Mouse (Mus musculus): ENCODE measurements around the gene Tlk2. TPM values are rescaled to one million over a fixed set of nuclear protein-coding genes. Genes with fewer than 3 reads are reported as not detected.
A peak's percentile ranks its signal among the peaks of the same experiment; 100 is the strongest.

The Tlk2 gene
- total RNA-seq, 1 experiment from 2014 or later, result 94.6 TPM

DNA sequence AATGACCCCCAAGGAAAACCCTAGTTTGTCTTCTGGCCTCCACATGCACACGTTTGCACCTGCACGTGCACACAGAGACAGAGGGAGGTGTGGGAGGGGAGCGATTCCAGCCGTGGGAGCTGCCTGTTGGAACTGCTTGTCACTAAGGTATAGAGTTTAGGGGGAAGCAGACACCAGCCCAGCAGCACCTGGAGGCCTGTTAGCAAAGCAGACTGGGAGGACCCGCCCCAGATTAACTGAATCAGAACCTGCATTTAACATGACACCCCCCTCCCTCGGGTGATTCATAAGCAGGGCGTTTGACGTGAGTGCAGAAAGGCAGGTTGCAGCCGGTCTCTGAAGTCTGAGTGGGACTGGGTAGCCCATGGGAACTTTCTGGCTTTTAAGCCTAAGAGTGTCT, 151.4 kb downstream of the Tlk2 start:
- no peak for ATAC-seq (replicated peaks in 1 of 2; ENCODE audit: insufficient read depth in 1 of 2, low FRiP score in 2 of 2, low TSS enrichment in 1 of 2, low read depth in 1 of 2, poor library complexity in 2 of 2, severe bottlenecking in 2 of 2)

DNA sequence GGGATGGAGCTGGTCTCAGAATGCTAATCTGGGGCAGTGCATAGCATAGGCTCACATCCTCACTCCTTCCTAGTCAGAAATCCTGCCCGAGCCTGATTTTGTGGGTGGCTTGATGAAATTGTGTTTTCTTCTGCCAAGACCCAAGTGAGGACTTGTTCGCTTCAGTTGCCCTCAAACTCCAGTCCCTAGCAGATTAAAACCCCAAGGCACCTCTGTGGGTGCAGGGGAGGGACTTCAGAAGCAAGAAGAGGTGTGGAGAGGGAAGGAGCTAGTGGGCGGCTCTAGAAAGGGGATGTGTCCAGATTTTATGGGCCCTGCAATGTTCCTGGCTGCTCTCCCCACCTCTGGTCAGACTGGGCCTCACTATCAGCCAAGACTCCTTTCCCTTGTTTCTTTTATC, 152.5 kb downstream of the Tlk2 start:
- no peak for ATAC-seq (replicated peaks in 1 of 2; ENCODE audit: insufficient read depth in 1 of 2, low FRiP score in 2 of 2, low TSS enrichment in 1 of 2, low read depth in 1 of 2, poor library complexity in 2 of 2, severe bottlenecking in 2 of 2)

DNA sequence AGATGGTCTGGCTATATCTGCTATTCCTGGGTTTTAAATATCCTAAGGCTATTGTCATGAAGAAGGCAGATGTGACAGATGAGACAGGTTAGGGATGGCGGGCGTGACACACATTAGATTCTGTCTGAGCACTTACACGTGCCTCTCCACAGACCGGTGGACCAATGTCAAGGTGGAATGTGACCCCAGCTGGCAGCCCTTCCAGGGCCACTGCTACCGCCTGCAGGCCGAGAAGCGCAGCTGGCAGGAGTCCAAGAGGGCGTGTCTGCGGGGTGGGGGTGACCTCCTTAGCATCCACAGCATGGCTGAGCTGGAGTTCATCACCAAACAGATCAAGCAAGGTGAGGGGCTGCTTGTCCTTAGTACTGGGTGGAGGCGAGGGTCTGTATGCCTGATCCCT, 153.1 kb downstream of the Tlk2 start:
- no peak for ATAC-seq (replicated peaks in 1 of 2; ENCODE audit: insufficient read depth in 1 of 2, low FRiP score in 2 of 2, low TSS enrichment in 1 of 2, low read depth in 1 of 2, poor library complexity in 2 of 2, severe bottlenecking in 2 of 2)

DNA sequence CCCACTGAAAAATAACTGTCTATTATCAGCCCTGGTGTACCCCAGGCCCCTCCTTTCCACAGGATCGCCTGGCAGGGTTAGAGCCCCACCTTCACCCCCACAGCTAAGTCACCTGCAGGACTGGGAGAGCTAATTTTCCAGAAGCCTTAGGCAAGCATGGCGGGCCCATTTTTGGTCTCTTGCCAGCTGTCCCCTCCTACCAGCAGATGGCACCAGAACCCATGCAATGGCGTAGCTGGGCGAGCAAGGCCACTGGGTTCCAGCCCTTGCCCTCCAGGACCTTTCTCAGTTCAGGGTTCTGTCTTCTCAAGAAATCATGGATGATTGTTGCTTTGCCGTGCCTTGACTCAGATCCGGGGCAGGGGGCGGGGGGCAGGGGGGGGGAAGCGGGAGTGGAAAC, 153.9 kb downstream of the Tlk2 start:
- ATAC-seq (replicated peaks in 1 of 2; ENCODE audit: insufficient read depth in 1 of 2, low FRiP score in 2 of 2, low TSS enrichment in 1 of 2, low read depth in 1 of 2, poor library complexity in 2 of 2, severe bottlenecking in 2 of 2), result peak; percentile 37 to 49; a peak in 1 of 4 replicates

Other genes with a start within 250 kb of the Tlk2 start
- not detected in 2 replicates for gene Efcab3, start 115.2 kb upstream of the Tlk2 start, total RNA-seq (2017)
- gene Mettl2, start 52.4 kb upstream of the Tlk2 start, total RNA-seq (2017), result 25.4 and 27.6 TPM in 2 replicates
- not detected in 2 replicates for gene Gm10842, start 31.9 kb upstream of the Tlk2 start, total RNA-seq (2017)
- gene Mrc2, start 113.8 kb downstream of the Tlk2 start, total RNA-seq (2017), result not detected in 2 replicates